Mouse (Mus musculus): ENCODE data around the gene Col6a6. TPM values are rescaled to one million over a fixed set of nuclear protein-coding genes. Genes with fewer than 3 reads are reported as not detected.

Gene Col6a6
- polyA plus RNA-seq, 1 experiment from 2014 or later = 0.26 TPM

DNA sequence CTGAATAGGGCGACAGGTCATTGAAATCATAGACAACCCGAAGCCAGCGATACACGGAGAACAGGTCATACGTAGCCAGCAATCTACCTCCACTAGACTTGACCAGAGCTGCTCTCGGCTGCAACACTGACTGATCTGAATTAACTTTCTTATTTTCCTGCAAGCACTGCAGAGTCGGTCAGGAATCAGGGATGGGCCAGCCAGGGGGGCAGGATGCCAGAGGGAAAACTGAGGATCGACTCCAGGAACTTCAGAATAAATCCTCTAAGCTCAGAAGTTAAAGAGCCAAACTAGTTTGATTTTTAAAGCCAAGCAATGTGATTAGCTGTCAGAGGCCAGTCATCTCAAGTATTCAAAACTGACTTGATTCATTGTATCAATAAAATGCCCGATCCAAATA lies 88.5 kb downstream of the Col6a6 start:
- Histone ChIP-seq H3K9ac (no peak overlapping the region), H3K27ac (replicated peaks) (no peak overlapping the region), H3K27me3 (no peaks in the 10 kb centered on the region), H3K4me1 (replicated peaks) (no peaks in the 10 kb centered on the region), H3K4me2 (no peak overlapping the region), H3K9me3 (replicated peaks) (no peaks in the 10 kb centered on the region), H3K4me3 (replicated peaks) (no peak overlapping the region), H3K36me3 (replicated peaks) (no peaks in the 10 kb centered on the region)
- 69% methylated on average over 9 of the region's 9 CpGs for WGBS (ENCODE audit: insufficient replicate concordance)
- ATAC-seq (ENCODE audit: insufficient read depth) = no peak

DNA sequence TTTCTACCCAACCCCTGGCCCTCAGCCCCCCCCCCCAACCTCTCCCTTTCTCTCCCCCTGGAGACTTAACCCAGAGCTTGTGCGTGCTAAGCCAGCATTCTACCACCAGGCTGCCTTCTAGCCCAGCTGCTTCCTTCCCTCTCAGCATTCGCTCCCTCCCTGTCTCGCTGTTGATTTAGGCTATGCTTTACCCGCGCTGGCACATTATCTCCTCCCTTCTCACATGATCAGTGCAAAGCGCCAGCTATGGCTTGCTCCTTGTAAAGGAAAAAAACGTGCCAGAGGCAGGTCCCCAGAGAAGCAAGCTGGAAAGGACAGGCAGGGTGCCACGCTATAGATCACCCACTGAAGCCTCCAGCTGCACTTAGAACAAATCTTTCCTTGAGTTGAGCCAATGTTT lies 90.5 kb downstream of the Col6a6 start:
- H3K9me3 ChIP-seq (replicated peaks) = no peaks in the 10 kb centered on the region
- WGBS (ENCODE audit: insufficient replicate concordance) = 34% methylated on average over 8 of the region's 8 CpGs
- no peak for ATAC-seq (ENCODE audit: insufficient read depth)

DNA sequence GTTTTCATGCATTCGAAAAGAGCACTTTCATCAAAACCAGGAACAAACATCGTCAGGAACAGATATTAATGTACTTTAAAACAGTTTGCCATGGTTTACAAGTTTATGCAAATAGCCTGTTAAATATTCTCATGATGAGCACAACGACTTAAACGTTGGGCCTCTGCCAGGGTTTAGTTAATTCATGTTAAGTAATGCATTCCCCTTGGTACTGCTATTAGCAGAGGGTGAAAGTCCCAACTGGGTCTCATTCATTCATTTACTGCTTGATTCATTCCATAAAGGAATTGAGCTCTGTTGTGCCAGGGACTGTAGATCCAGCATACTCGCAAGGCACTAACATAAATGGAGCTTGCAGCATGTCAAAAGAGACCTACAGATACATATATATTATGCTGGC lies 92.8 kb downstream of the Col6a6 start:
- WGBS (ENCODE audit: insufficient replicate concordance) = 53% methylated on average over 5 of the region's 5 CpGs
- no peaks in the 10 kb centered on the region for H3K36me3 ChIP-seq (replicated peaks)
- no peaks in the 10 kb centered on the region for H3K9me3 ChIP-seq (replicated peaks)
- no peak for ATAC-seq (ENCODE audit: insufficient read depth)
- H3K4me1 ChIP-seq (replicated peaks) = no peaks in the 10 kb centered on the region
- H3K27me3 ChIP-seq = no peaks in the 10 kb centered on the region
- no peak overlapping the region for H3K27ac ChIP-seq (replicated peaks)
- H3K9ac ChIP-seq = no peak overlapping the region
- no peak overlapping the region for H3K4me2 ChIP-seq
- H3K4me3 ChIP-seq (replicated peaks) = no peak overlapping the region

More for the DNA sequence above, 90.5 kb downstream of the Col6a6 start:
- no peak overlapping the region for H3K27ac ChIP-seq (replicated peaks)
- no peaks in the 10 kb centered on the region for H3K36me3 ChIP-seq (replicated peaks)
- no peak overlapping the region for H3K9ac ChIP-seq
- H3K27me3 ChIP-seq = no peaks in the 10 kb centered on the region
- no peak overlapping the region for H3K4me3 ChIP-seq (replicated peaks)
- H3K4me2 ChIP-seq = no peak overlapping the region
- H3K4me1 ChIP-seq (replicated peaks) = no peaks in the 10 kb centered on the region

DNA sequence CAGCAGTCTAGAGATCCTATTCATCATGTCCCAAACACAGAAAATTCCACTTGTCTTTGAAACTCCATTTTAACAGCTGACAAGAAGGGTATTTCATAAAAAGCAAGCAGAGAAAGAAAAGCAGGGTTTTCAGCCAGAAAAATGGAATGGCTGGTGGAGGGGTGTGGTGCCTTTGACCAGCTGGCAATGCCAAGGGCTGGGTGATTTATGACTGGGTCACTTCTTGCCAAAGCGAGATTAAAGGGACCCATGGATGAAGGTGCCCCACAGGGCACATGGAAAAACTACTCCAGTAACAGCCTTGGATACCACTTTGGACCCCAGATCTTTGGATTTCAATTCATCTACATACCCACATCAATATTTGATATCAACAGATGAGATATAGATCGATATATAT lies 93.3 kb downstream of the Col6a6 start:
- no peak overlapping the region for H3K4me3 ChIP-seq (replicated peaks)
- no peaks in the 10 kb centered on the region for H3K36me3 ChIP-seq (replicated peaks)
- H3K4me2 ChIP-seq = no peak overlapping the region
- H3K4me1 ChIP-seq (replicated peaks) = no peaks in the 10 kb centered on the region
- H3K27ac ChIP-seq (replicated peaks) = no peak overlapping the region
- H3K27me3 ChIP-seq = no peaks in the 10 kb centered on the region
- 59% methylated on average over 2 of the region's 2 CpGs for WGBS (ENCODE audit: insufficient replicate concordance)
- no peak for ATAC-seq (ENCODE audit: insufficient read depth)
- no peak overlapping the region for H3K9ac ChIP-seq
- no peaks in the 10 kb centered on the region for H3K9me3 ChIP-seq (replicated peaks)

DNA sequence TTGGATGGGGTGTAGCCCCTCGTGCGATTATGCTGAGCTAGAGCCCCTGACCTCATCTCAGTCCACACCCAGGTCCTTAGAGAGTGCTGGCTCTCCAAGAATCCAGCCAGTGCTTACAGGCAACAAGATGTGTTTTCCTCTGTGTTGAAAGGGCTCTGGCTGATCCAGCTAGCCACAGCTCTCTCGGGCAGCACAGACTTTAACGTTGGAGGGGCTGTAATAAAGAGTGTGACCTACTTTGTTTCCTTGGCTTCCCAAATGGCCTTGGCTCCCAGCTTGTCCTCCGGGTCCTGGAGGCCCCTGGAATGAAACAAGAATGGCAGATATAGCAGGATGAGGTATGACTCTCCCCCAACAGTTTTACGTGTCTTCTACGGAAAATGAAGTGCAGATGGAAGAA lies 96.0 kb downstream of the Col6a6 start:
- Histone ChIP-seq H3K36me3 (replicated peaks) (no peaks in the 10 kb centered on the region), H3K27me3 (no peaks in the 10 kb centered on the region), H3K27ac (replicated peaks) (no peak overlapping the region), H3K4me3 (replicated peaks) (no peak overlapping the region), H3K9me3 (replicated peaks) (no peaks in the 10 kb centered on the region), H3K4me1 (replicated peaks) (no peaks in the 10 kb centered on the region), H3K9ac (no peak overlapping the region), H3K4me2 (no peak overlapping the region)
- 60% methylated on average over 7 of the region's 7 CpGs for WGBS (ENCODE audit: insufficient replicate concordance)
- ATAC-seq (ENCODE audit: insufficient read depth) = no peak

DNA sequence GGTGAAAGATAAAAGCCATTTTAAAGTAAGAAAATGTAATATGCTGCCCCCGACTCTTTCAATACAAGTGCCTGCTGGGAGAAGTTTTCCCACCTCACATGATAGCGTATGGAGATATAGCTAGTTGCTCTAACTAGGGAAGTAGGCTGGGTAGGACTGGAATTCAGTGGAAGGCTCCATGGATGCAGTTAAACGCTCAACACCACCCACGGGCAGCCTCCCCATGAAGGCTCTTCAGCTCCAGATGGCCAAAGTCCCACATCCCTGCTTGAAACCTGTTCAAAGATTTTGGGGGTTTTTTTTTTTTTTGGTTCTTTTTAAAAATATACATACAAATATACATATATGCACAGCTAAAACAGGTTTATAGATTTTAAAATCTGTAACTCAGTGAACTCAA lies 107.5 kb downstream of the Col6a6 start:
- Histone ChIP-seq H3K36me3 (replicated peaks) (no peaks in the 10 kb centered on the region), H3K4me3 (replicated peaks) (no peak overlapping the region), H3K27ac (replicated peaks) (no peak overlapping the region), H3K27me3 (no peaks in the 10 kb centered on the region), H3K9me3 (replicated peaks) (no peaks in the 10 kb centered on the region), H3K4me2 (no peak overlapping the region), H3K9ac (no peak overlapping the region), H3K4me1 (replicated peaks) (no peaks in the 10 kb centered on the region)
- 50% methylated on average over 4 of the region's 4 CpGs for WGBS (ENCODE audit: insufficient replicate concordance)
- ATAC-seq (ENCODE audit: insufficient read depth) = no peak

DNA sequence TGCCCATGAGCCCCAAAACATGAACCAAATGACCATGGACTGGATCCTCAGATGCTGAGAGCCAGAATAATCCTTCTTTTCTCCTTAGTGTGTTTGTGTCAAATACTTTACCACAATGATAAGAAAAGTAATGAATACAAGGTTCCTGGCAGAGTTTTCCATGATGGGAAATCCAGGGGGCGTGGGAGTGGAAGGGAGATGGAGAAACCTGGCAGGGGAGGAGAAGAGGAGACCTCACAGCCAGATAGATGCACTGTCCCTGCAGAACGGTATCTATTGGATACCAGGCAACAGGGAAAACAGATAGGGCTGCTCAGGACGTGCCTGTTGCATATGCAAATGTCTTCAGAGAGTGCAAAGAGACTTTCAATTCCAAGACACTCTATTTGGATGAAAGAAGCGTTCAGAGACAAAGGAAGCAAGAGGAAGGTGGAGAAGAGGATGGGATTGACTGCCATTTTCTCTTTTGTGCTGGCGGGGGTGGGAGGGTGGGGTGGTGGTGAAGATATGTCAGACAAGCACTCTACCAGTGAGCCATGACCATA lies 108.0 kb downstream of the Col6a6 start:
- no peaks in the 10 kb centered on the region for H3K4me1 ChIP-seq (replicated peaks)
- ATAC-seq (ENCODE audit: insufficient read depth) = no peak
- H3K4me2 ChIP-seq = no peak overlapping the region
- 38% methylated on average over 5 of the region's 5 CpGs for WGBS (ENCODE audit: insufficient replicate concordance)
- no peaks in the 10 kb centered on the region for H3K27me3 ChIP-seq
- no peaks in the 10 kb centered on the region for H3K9me3 ChIP-seq (replicated peaks)
- no peak overlapping the region for H3K27ac ChIP-seq (replicated peaks)
- H3K36me3 ChIP-seq (replicated peaks) = no peaks in the 10 kb centered on the region
- no peak overlapping the region for H3K4me3 ChIP-seq (replicated peaks)
- H3K9ac ChIP-seq = no peak overlapping the region

DNA sequence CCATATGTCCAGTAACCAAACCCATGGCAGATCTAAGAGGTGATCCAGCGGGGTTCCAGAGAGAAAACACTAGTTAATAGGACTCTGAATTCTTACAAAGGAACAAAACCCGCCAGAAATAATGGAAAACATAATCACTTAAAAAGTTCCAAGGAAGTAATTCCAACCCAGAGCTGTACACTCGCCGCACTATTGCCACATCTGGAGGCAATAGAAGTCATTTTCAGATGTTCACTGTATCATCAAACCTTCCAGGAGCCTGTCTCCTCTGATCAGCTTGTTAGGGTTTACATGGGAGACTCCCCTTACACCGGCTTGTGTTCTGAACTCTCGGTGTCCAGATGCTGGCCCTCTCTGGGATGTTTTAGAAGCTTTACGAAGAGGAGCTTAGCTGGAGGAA lies 108.6 kb downstream of the Col6a6 start:
- Histone ChIP-seq H3K9ac (no peak overlapping the region), H3K36me3 (replicated peaks) (no peaks in the 10 kb centered on the region), H3K9me3 (replicated peaks) (no peaks in the 10 kb centered on the region), H3K4me3 (replicated peaks) (no peak overlapping the region), H3K27ac (replicated peaks) (no peak overlapping the region), H3K27me3 (no peaks in the 10 kb centered on the region), H3K4me1 (replicated peaks) (no peaks in the 10 kb centered on the region), H3K4me2 (no peak overlapping the region)
- WGBS (ENCODE audit: insufficient replicate concordance) = 64% methylated on average over 7 of the region's 7 CpGs
- no peak for ATAC-seq (ENCODE audit: insufficient read depth)

DNA sequence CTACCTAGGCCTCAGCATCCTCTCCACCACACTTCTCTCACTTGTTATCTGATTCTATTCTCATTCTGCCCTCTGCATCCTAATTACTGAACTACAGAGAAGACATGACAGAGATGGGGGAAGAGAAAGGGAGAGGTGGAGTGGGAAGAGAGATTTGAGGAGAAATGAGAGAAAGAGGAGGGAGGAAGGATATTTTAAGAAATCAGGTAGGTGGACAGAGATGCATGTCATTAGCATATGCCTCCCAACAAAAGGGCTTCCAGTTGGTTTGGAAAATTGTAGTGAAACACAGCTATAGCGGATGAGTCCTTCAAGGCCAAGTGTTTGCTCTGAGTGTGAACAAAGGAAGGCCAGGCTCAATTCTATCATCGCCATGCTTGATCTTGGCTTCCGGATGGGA lies 115.9 kb downstream of the Col6a6 start:
- Histone ChIP-seq H3K4me2 (no peak overlapping the region), H3K9ac (no peak overlapping the region), H3K27me3 (no peaks in the 10 kb centered on the region), H3K36me3 (replicated peaks) (no peaks in the 10 kb centered on the region), H3K4me1 (replicated peaks) (no peaks in the 10 kb centered on the region), H3K9me3 (replicated peaks) (no peaks in the 10 kb centered on the region), H3K4me3 (replicated peaks) (no peak overlapping the region), H3K27ac (replicated peaks) (no peak overlapping the region)
- ATAC-seq (ENCODE audit: insufficient read depth) = no peak
- WGBS (ENCODE audit: insufficient replicate concordance) = 79% methylated on average over 3 of the region's 3 CpGs

DNA sequence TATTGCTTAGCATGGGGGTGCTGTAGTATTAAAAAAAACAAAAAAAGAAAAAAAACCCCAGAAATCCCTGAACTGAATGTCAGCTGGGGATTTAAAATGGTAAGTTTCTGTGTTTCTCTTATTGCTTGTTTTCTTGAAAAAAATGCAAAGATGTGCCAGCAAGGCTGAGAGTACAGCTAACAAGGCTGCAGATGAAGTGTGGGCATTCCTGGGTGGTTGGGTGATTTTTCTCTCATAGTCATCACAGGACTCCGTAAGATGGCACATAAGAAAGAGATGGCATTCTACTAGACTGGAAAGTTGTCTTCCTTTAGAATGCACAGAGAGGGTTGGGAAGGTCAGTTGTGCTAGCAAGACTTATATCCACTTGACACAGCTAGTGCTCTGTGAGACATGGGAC lies 122.9 kb downstream of the Col6a6 start:
- ATAC-seq (ENCODE audit: insufficient read depth) = no peak
- H3K4me2 ChIP-seq = no peak overlapping the region
- H3K36me3 ChIP-seq (replicated peaks) = no peaks in the 10 kb centered on the region

DNA sequence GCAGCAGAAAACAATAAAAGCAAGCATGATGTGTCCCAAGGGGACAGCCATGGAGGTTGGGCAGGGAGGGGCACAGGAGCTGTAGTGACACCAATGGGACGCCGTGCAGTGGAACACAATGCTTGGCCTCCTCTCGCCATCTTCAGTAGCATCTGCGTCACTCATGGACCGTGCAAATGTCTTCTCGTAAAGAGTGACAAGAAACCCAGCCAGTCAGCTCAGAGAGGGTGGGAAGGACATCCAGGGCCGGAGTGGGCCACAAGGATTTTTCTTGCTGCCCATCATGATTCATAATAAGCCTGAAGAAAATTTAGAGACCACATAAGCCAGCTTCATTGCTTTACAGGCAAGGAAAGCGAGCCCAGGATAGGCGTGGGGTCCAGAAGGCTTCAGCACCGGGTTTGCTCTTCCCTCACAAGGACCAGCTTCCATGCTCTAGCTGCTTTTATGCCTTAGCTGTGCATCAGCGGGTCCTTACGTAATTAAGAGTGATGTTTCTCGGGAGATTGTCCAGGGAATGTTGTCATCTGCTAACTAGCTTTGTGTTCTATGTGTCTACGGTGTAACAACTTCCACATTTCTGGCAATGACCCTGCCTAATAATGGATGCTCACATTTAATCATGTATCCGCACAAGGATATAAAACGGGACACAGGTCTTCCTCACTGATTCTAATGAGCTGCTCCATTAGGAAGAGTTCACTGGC lies 123.6 kb downstream of the Col6a6 start:
- H3K4me1 ChIP-seq (replicated peaks) = no peaks in the 10 kb centered on the region
- no peak overlapping the region for H3K4me3 ChIP-seq (replicated peaks)
- no peaks in the 10 kb centered on the region for H3K9me3 ChIP-seq (replicated peaks)
- H3K27ac ChIP-seq (replicated peaks) = no peak overlapping the region
- H3K4me2 ChIP-seq = no peak overlapping the region
- no peak for ATAC-seq (ENCODE audit: insufficient read depth)
- no peak overlapping the region for H3K9ac ChIP-seq
- H3K27me3 ChIP-seq = no peaks in the 10 kb centered on the region
- 67% methylated on average over 16 of the region's 16 CpGs for WGBS (ENCODE audit: insufficient replicate concordance)
- H3K36me3 ChIP-seq (replicated peaks) = no peaks in the 10 kb centered on the region

More for the DNA sequence above, 122.9 kb downstream of the Col6a6 start:
- H3K4me1 ChIP-seq (replicated peaks) = no peaks in the 10 kb centered on the region
- WGBS (ENCODE audit: insufficient replicate concordance) = 69% methylated on average over 1 of the region's 1 CpGs
- H3K9me3 ChIP-seq (replicated peaks) = no peaks in the 10 kb centered on the region
- no peak overlapping the region for H3K9ac ChIP-seq
- no peak overlapping the region for H3K27ac ChIP-seq (replicated peaks)
- no peak overlapping the region for H3K4me3 ChIP-seq (replicated peaks)
- H3K27me3 ChIP-seq = no peaks in the 10 kb centered on the region

DNA sequence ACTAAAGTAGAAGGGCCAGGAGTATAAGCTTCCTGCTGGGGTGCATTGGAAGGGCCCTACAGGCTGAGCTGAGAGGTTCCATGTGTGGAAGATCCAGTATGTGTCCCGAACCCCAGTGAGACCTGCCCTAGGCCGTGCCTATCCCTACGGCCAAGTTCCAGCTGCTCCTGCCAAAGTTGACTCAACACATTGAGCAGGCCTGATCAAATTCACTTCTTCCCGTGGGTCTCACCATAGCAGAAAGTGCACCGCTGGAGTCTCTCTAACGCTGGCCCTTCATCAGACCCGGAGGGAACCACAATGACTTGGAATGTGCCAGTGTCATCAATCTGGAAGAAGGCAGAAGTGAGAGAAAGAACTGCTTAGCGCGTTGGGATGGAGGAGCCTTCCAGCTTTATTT lies 126.0 kb downstream of the Col6a6 start:
- no peak overlapping the region for H3K4me2 ChIP-seq
- H3K4me1 ChIP-seq (replicated peaks) = no peaks in the 10 kb centered on the region
- ATAC-seq (ENCODE audit: insufficient read depth) = no peak
- H3K9me3 ChIP-seq (replicated peaks) = no peaks in the 10 kb centered on the region
- WGBS (ENCODE audit: insufficient replicate concordance) = 71% methylated on average over 9 of the region's 9 CpGs
- no peak overlapping the region for H3K9ac ChIP-seq
- H3K27me3 ChIP-seq = no peaks in the 10 kb centered on the region
- no peaks in the 10 kb centered on the region for H3K36me3 ChIP-seq (replicated peaks)
- no peak overlapping the region for H3K27ac ChIP-seq (replicated peaks)
- H3K4me3 ChIP-seq (replicated peaks) = no peak overlapping the region
